Mouse (Mus musculus) myocyte (in vitro differentiated cells): ENCODE measurements around the gene Gpr156. TPM values are rescaled to one million over a fixed set of nuclear protein-coding genes. Genes with fewer than 3 reads are reported as not detected.

Experiments
- H3K27me3 ChIP-seq: one replicate; pipeline ENCODE4 v1.6.1; 2011; ENCODE audit not compliant: control insufficient read depth, insufficient read depth, insufficient read length
- H3K36me3 ChIP-seq: one replicate; pipeline ENCODE4 v1.6.1; 2011; ENCODE audit not compliant: control insufficient read depth, insufficient read depth
- H3K4me2 ChIP-seq: one replicate; pipeline ENCODE4 v1.6.1; 2011; ENCODE audit warnings: low read depth, control low read depth
- H3K4me3 ChIP-seq: one replicate; pipeline ENCODE4 v1.5.1; 2011; ENCODE audit warnings: mild to moderate bottlenecking, control low read depth, moderate library complexity
- H3K79me2 ChIP-seq: one replicate; pipeline ENCODE4 v1.6.1; 2011; ENCODE audit not compliant: control insufficient read depth, insufficient read depth
- H3ac ChIP-seq: one replicate; pipeline ENCODE4 v1.6.1; 2011; ENCODE audit not compliant: control insufficient read depth, insufficient read length
- CEBPB ChIP-seq: IDR thresholded peaks from 2 replicates; pipeline ENCODE4 v1.6.1; 2011; ENCODE audit warnings: mild to moderate bottlenecking, moderate library complexity; ENCODE audit not compliant: poor library complexity, insufficient read depth, severe bottlenecking
- E2F4 ChIP-seq: IDR thresholded peaks from one replicate; pipeline ENCODE4 v1.6.1; 2011; ENCODE audit warnings: mild to moderate bottlenecking, control low read depth, moderate library complexity; ENCODE audit not compliant: insufficient read depth
- MAX ChIP-seq: IDR thresholded peaks from one replicate; pipeline ENCODE4 v1.6.1; 2011; ENCODE audit warnings: low read depth, mild to moderate bottlenecking, control low read depth
- MYOD1 ChIP-seq, 3 experiments: IDR thresholded peaks; one replicate each; pipeline ENCODE4 v1.6.1; 2011; ENCODE audit warnings: control low read depth in 2 of 3, low read depth in 2 of 3, mild to moderate bottlenecking in 2 of 3, moderate library complexity in 1 of 3; ENCODE audit not compliant: insufficient read length in 2 of 3, control insufficient read depth in 1 of 3
- MYOG ChIP-seq, 3 experiments: IDR thresholded peaks; one replicate each; pipeline ENCODE4 v1.6.1; 2011; ENCODE audit warnings: control low read depth in 2 of 3, low read depth in 2 of 3, mild to moderate bottlenecking in 2 of 3; ENCODE audit not compliant: insufficient read length in 2 of 3, control insufficient read depth in 1 of 3, insufficient read depth in 1 of 3
- POLR2A ChIP-seq: IDR thresholded peaks from one replicate; pipeline ENCODE4 v1.6.1; 2011; ENCODE audit warnings: low read depth, mild to moderate bottlenecking, control low read depth, moderate library complexity; ENCODE audit not compliant: insufficient read length
- POLR2AphosphoS2 ChIP-seq: IDR thresholded peaks from one replicate; pipeline ENCODE4 v1.6.1; 2011; ENCODE audit warnings: low read depth, control low read depth; ENCODE audit not compliant: insufficient read length
- REST ChIP-seq: IDR thresholded peaks from one replicate; pipeline ENCODE4 v1.6.1; 2011; ENCODE audit warnings: mild to moderate bottlenecking, control low read depth, moderate library complexity; ENCODE audit not compliant: insufficient read depth, insufficient read length
- SRF ChIP-seq: IDR thresholded peaks from one replicate; pipeline ENCODE4 v1.6.1; 2011; ENCODE audit warnings: low read depth; ENCODE audit not compliant: control insufficient read depth, insufficient read length
- TCF12 ChIP-seq: IDR thresholded peaks from one replicate; pipeline ENCODE4 v1.6.1; 2011; ENCODE audit warnings: mild to moderate bottlenecking, control low read depth; ENCODE audit not compliant: poor library complexity, insufficient read depth, severe bottlenecking
- TCF3 ChIP-seq: IDR thresholded peaks from one replicate; pipeline ENCODE4 v1.6.1; 2011; ENCODE audit warnings: low read depth, control low read depth; ENCODE audit not compliant: insufficient read length
- USF1 ChIP-seq: IDR thresholded peaks from one replicate; pipeline ENCODE4 v1.6.1; 2011; ENCODE audit warnings: low read depth, mild to moderate bottlenecking, control low read depth, moderate library complexity
- polyA plus RNA-seq: library from polyadenylated mRNA; unstranded; fragments of >200 nt; fragmentation: generic; extraction: Trizol; gene quantifications from one replicate; pipeline ENCODE4 v1.2.1, GENCODE M21; 2012; ENCODE audit warnings: missing spikeins

Gene Gpr156
- polyA plus RNA-seq, 1 experiment: 0.06 TPM

DNA sequence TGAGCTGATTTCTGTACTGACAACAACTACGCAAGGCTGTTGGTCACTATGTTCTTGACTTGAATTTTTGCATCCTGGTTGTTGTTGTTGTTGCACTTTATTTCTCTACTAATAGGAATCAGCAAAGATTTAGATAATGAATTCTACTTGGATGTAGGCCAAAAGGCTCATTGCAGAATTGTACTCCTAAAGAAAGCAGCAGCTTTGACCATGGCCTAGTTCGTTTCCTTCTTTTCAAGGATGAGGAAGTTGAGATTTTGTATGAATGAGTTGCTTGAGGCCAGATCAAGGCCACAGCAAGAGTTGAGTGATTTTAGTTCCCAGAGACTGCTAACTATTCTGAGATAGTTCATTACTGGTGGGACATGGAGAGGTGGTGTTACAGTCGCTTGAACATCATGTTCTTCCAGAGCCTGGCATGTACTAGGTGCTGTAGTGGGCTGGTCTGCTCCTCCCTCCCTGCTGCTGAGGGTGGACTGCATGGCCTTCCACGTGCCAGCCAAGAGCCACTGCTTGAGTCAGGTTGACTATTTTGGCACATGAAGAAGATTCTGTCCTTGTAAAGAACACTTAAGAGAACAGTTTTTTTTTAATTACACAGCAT is 45.1 kb upstream of the Gpr156 start:
- H3K27me3 ChIP-seq: no peaks in the 10 kb centered on the region
- no peak overlapping the region for H3ac ChIP-seq
- no peak overlapping the region for H3K4me3 ChIP-seq
- H3K36me3 ChIP-seq: peaks cover 4% of the 10 kb centered on the region
- H3K4me2 ChIP-seq: peak overlapping the region; percentile 9
- no peak for TF ChIP-seq USF1
- no peak for TF ChIP-seq POLR2A
- TF ChIP-seq TCF3: no peak
- no peak for TF ChIP-seq REST
- TF ChIP-seq MYOD1 (IDR thresholded peaks at IDR 0.05; ENCODE audit: control insufficient read depth in 1 of 3, insufficient read length in 2 of 3, low read depth in 2 of 3): no peak
- peaks cover 71% of the 10 kb centered on the region for H3K79me2 ChIP-seq

DNA sequence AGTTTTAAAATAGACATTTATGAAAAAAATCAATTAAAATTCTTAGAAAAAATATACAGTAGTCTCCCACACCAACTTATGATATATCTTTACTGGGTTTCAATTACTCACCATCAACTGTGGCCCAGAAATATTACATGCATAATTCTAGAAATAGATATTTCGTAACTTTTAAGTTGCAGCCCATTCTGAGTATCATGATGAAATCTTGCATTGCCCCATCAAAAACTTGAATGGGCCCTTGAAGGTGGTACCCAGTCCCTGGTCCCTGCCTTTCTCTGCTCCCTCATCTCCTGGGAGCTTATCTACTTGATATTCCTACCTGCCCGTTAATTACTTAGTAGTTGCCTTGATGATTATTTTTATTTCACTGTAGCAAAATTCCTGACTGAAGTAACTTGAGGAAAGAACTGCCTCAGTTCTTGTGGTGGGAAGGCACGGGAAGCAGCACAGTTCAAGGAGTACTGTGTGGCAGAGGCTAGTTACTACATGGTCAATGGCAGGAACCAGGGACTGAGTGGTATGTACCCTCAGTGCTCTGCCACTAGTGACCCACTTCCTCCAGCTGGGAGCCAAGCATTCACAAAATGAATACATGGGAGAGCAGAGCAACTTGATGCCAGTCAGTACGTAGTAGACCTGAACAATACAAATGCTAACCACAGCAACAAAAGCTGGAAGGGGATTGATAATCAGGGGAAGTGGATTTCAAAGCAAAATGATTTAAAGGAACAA is 41.6 kb upstream of the Gpr156 start:
- Histone ChIP-seq H3ac (no peak overlapping the region), H3K79me2 (peaks cover 98% of the 10 kb centered on the region), H3K4me3 (no peak overlapping the region), H3K36me3 (peaks cover 26% of the 10 kb centered on the region), H3K4me2 (no peak overlapping the region), H3K27me3 (no peaks in the 10 kb centered on the region)
- TF ChIP-seq E2F4 (no peak), REST (no peak), MYOG (IDR thresholded peaks at IDR 0.05; ENCODE audit: control insufficient read depth in 1 of 3, insufficient read depth in 1 of 3, insufficient read length in 2 of 3, low read depth in 2 of 3) (no peak), MAX (no peak), POLR2A (no peak), TCF3 (no peak), SRF (no peak), CEBPB (no peak), MYOD1 (IDR thresholded peaks at IDR 0.05; ENCODE audit: control insufficient read depth in 1 of 3, insufficient read length in 2 of 3, low read depth in 2 of 3) (no peak), USF1 (no peak), POLR2AphosphoS2 (no peak), TCF12 (no peak)

DNA sequence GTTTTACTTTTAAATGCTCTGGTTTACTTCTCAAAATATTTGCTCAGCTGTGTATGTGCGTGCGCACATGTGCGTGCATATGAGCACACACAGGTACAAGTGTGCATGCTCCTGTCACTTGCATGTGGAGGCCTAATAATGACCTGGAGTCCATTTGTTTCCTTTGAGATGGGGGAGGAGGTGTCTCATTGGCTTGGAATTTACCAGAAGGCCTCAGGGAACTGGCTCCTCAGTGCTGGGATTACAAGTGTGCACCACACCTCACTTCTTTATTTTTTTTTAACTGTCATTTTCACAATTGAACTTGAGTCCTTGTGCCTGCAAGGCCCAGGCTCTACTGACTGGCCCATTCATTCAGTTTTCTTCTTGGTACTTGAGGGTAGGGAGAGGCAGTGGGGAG is 38.9 kb upstream of the Gpr156 start:
- H3K79me2 ChIP-seq: peaks cover 83% of the 10 kb centered on the region
- no peak overlapping the region for H3ac ChIP-seq
- TF ChIP-seq TCF3 (no peak), MYOG (IDR thresholded peaks at IDR 0.05; ENCODE audit: control insufficient read depth in 1 of 3, insufficient read depth in 1 of 3, insufficient read length in 2 of 3, low read depth in 2 of 3) (no peak), MAX (no peak), E2F4 (no peak), CEBPB (no peak)
- H3K4me2 ChIP-seq: no peak overlapping the region
- H3K4me3 ChIP-seq: no peak overlapping the region
- peaks cover 49% of the 10 kb centered on the region for H3K36me3 ChIP-seq
- H3K27me3 ChIP-seq: no peaks in the 10 kb centered on the region

DNA sequence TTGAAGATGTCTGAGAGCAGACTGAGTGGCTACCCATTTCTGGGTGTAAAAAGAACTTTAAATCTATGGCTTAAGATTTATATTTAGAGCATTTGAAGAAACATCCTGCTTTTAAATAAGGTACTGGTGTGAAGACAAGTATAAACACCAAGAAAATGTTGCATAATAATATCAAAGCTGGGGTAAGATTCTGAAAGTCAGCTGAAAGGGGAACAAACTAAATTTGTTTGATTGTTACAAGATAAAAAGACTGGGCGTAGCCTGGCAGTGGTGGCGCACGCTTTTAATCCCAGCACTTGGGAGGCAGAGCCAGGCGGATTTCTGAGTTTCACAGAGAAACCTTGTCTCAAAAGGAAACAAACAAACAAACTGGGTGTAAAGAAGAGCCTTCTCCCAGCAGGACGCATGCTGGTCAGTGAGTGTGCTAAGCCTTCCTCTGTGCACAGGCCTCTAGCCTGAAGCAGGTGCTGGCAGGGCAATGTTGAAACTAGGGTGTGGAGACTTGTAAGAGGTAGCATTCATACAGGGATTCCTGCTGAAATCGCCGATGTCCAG is 37.3 kb upstream of the Gpr156 start:
- TF ChIP-seq TCF3: no peak
- TF ChIP-seq POLR2AphosphoS2: no peak
- TF ChIP-seq USF1: no peak
- peaks cover 65% of the 10 kb centered on the region for H3K36me3 ChIP-seq
- no peak overlapping the region for H3ac ChIP-seq
- no peak overlapping the region for H3K4me2 ChIP-seq
- H3K27me3 ChIP-seq: no peaks in the 10 kb centered on the region
- peaks cover 74% of the 10 kb centered on the region for H3K79me2 ChIP-seq
- no peak overlapping the region for H3K4me3 ChIP-seq

DNA sequence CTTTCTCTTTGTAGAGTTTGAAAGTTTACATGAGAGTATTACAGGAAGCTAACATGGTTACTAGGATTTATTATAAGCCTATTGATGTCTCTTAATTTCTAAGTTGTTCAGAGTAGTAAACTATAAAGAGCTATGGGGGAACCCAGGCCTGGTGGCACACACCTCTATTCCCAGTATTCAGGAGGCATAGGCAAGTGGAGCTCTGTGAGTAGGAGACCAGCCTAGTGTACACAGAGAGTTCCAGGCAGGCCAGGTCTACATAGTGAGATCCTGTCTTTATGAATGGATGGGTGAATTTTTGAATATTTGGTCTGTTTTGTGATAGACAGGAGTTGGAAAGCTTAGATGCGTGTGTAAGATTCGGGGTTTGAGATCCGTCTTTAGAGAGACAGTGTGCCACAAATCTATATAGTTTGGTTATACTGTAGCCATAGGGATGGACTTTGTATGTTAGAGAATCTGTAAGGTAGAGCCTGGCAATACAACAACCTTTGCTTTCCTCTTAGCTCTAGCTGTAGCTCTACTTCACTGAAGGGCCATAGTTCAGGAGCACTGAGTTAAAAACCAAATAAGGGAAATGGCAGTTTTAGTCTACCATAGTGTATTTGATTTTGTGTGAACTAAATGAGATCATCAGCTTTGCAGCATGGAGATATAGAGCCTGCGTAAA is 36.4 kb upstream of the Gpr156 start:
- Histone ChIP-seq H3K27me3 (no peaks in the 10 kb centered on the region), H3ac (no peak overlapping the region), H3K79me2 (peaks cover 67% of the 10 kb centered on the region), H3K4me2 (no peak overlapping the region), H3K4me3 (no peak overlapping the region), H3K36me3 (peaks cover 68% of the 10 kb centered on the region)
- TF ChIP-seq TCF12 (no peak), REST (no peak)
